Mouse (Mus musculus) lung, postnatal 4 days (tissue): ENCODE data around the gene Pcbp3.

Source experiments
- DNase-seq, 2 experiments: peaks; one replicate each; pipeline ENCODE4 v3.0.0; 2021

The Pcbp3 gene

GRCm38 (mm10) chr10:76726866-76727265 lies 234.8 kb downstream of the Pcbp3 start:
- DNase-seq: peak; percentile 3 to 22

DNA sequence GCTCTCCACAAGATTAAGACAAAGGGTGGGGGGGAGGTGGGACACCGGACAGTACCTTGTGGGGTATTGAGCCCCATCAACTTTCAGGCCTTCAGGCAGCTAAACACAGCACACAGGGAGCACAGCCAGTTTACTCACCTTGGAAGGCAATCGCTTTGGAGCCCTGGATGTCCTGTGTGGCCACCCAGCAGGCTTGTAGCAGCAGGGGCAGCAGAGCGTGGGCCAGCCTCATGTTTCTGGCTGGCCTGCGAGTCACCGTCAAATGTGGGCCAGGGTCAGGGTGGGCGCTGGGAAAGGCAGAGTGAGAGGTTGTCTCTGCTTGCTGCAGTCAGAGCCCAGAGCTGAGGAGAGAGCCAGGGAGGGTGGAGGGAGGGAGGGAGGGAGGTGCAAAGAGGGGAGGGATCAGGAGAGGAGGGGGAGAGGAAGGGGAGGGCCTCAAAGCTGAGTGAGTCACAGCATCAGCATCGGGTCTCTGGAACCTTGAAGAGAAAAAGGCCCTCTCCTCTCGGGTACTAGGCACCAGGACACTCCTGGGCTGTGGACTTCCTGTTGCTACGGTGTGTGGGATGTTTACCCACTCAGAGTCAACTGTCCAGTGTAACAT lies 235.9 kb downstream of the Pcbp3 start, which contains the start of gene Col6a1:
Gene Col6a1, minus strand, starts transcription at position 487 of the 604 bp plus-strand sequence.
- peak; percentile 42 to 44 for DNase-seq

GRCm38 (mm10) chr10:76725097-76725496 lies 236.6 kb downstream of the Pcbp3 start:
- DNase-seq: peak in 1 of 2 experiments; percentile 19

DNA sequence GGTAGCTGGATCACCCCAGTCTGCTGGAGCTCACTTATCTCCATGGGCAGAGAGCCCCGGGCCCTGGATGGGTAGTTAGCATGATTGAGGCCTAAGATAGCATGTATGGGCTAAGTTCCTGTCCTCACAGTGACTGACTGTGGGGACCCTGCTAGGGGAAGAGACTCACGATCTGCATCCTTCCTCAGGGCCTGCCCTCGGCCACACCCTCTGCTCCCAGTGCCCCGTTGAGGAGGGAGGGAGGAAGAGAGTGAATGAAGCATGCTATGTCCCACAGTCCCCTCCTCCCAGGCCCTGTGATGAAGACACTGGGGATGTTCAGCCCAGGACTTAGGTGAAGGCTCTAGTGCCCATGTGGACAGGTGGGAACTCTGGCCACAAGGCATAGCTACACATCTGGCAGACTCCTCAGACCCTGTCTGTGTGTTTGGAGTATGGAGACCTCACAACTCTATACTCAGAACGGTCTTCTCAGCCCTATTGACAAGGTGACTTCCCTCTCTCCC lies 237.4 kb downstream of the Pcbp3 start:
- peak in 1 of 2 experiments; percentile 24 for DNase-seq

DNA sequence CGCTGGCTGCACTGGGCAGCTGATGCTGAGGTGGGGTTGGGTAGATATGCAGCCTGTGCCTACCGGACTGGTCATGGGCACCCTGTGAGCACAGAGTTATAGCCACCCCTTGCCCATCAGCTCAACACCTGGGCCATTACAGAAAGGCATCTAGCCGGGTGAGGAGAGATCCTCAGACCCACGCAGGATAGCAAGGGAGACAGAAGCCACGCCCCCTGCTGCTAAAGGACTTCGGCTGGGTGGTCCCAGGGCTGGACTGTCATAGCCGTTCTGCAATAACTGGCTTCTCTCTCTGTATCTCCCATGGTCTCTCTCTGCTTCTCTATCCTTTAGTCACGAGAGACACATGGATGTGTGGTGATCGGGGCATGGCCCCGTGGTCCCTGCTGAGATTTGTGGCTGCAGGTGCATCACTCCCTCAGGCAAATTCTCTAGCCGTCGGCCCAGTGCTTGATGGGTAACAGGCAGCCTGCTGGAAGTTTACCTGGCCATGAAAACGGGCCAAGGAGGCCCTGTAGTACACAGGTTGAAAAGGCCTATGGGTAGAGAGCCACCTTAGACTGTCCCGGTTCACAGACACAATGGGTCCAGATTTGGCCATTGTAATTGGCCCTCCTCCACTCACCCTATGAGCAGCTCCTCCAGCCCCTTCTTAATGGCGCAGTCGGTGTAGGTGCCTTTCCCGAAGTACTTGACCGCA lies 238.8 kb downstream of the Pcbp3 start:
- DNase-seq: peak in 1 of 2 experiments; percentile 19

- DNase-seq: peak in 1 of 2 experiments; percentile 14
These were observed 239.9 kb downstream of the Pcbp3 start for GRCm38 (mm10) chr10:76721746-76722145.

DNA sequence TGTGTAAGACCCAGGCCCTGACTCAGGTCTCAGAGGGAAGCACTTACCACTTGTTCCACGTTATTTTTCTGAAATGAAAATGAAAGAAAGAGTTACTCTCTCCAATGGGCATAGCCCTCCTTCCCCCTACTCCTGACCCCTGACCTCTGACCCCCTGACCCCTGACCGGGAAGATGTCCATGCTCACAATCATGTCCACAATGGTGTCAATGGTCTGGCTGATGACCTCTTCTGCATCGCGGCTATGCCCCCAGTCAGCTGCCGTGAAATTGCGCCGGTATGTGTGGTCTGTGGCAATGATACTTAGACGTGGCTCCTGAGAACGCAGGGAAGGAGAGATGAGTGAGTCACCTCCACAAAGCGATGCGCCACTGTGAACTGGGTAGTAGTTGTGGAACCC lies 240.5 kb downstream of the Pcbp3 start:
- DNase-seq: peak in 1 of 2 experiments; percentile 9

- DNase-seq: peak in 1 of 2 experiments; percentile 17
These were observed 244.1 kb downstream of the Pcbp3 start for GRCm38 (mm10) chr10:76717631-76718030.

DNA sequence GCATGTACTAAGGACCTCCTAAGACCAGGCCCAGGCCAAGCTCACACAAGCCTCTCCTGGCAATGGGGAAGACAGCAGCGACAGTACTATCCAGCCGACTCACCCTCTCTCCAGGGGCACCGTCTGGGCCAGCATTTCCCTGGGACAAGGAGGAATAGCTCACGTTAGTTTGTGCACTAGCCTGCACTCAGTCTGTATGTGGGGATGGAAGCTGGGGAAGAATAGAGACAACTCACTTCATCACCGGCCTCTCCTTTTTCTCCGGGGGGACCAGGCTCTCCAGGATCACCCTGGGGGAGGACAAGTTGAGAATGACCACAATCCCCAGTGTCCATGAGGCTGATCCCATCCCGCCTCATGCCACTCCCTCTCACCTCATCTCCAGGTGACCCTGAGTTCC lies 244.7 kb downstream of the Pcbp3 start:
- no peak for DNase-seq

DNA sequence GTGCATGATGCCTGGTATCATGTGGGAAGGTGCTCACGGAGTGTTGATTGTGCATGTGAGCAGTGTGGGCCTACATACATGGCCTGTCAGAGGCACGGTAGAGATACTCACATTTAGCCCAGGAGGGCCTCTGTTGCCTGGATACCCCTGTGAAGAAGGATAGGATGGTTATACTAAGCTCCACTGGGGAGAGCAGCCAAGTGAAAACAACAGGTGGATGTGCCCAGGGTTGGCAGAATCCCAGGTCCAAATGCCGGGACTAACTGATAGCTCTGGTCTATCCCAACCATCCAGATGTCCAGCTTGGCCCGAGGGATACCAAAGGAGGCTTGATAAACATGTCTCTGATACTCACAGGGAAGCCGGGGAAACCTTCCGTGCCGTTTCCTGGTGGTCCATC lies 247.4 kb downstream of the Pcbp3 start:
- no peak for DNase-seq

DNA sequence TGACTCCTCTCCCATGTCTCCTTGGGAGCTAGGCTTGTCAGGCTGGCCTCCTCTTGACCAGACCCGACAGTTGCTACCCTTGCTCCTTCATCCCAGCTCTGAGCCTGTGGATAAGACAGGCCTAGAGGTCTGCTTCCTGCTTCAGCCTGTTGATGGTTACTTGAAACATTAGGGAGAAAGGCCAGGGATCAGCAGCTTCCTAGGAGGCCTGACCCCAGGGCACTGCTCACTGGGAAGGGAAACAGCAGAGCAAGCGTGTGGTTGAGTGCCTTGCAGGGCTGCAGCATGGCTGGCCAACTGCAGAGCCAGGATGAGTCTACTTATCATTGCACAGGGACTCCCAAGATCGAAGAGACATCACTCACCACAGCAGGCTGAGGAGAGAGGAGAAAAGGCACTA lies 249.2 kb downstream of the Pcbp3 start:
- DNase-seq: peak in 1 of 2 experiments; percentile 14
